Mouse (Mus musculus) erythroblast, embryonic 14.5 days (primary cell): ENCODE data around the gene Pou2f1.

Experiments
- GATA1 ChIP-seq: IDR thresholded peaks from 2 replicates; pipeline ENCODE4 v1.6.1; 2012; ENCODE audit warnings: low read length, inconsistent platforms, mixed read lengths
- TAL1 ChIP-seq: IDR thresholded peaks from 3 replicates; pipeline ENCODE4 v1.6.1; 2012; ENCODE audit warnings: low read length, inconsistent platforms, mixed read lengths

GRCm38 (mm10) chr1:165855759-165856545, 146.5 kb downstream of the Pou2f1 start:
- TF ChIP-seq GATA1 (no peak), TAL1 (no peak)
